Mouse (Mus musculus): ENCODE results near the gene Syngr2. TPM values are rescaled to one million over a fixed set of nuclear protein-coding genes. Genes with fewer than 3 reads are reported as not detected.
"Not testable (repeated sequence)": the region's sequence is repeated elsewhere in the genome, so short reads cannot be mapped to it uniquely, and the experiment has no call there.

Syngr2 gene
- total RNA-seq, 2 experiments from 2014 or later: 11.9 to 13.0 TPM

GRCm38 (mm10) chr11:117798160-117798541 is 11.3 kb upstream of the Syngr2 start:
- intact Hi-C loops (cut with DNase I): no loop called here

GRCm38 (mm10) chr11:117799174-117799573 is 10.3 kb upstream of the Syngr2 start:
- no peak for DNase-seq (ENCODE audit: low spot score in 2 of 2)
- intact Hi-C loops (cut with DNase I): no loop called here

More at GRCm38 (mm10) chr11:117798160-117798541, 11.3 kb upstream of the Syngr2 start:
- no peak for DNase-seq (ENCODE audit: low spot score in 2 of 2)

GRCm38 (mm10) chr11:117800038-117800437 is 9.4 kb upstream of the Syngr2 start:
- no peak for DNase-seq (ENCODE audit: low spot score in 2 of 2)
- intact Hi-C loops (cut with DNase I): no loop called here

GRCm38 (mm10) chr11:117801650-117802049 is 7.8 kb upstream of the Syngr2 start:
- DNase-seq (ENCODE audit: low spot score in 2 of 2): no peak
- intact Hi-C loops (cut with DNase I): no loop called here

- intact Hi-C loops (cut with DNase I): no loop called here
- DNase-seq (ENCODE audit: low spot score in 2 of 2): no peak
Measured at GRCm38 (mm10) chr11:117803166-117803688, 6.2 kb upstream of the Syngr2 start.

GRCm38 (mm10) chr11:117806781-117807180 is 2.7 kb upstream of the Syngr2 start:
- intact Hi-C loops (cut with DNase I): no loop called here
- DNase-seq (ENCODE audit: low spot score in 2 of 2): no peak

- intact Hi-C loops (cut with DNase I): no loop called here
- peak; percentile 62 to 78 for DNase-seq (ENCODE audit: low spot score in 2 of 2)
Measured at GRCm38 (mm10) chr11:117810401-117811046, 1.1 kb downstream of the Syngr2 start.

GRCm38 (mm10) chr11:117813867-117814266 is 4.4 kb downstream of the Syngr2 start:
- intact Hi-C loops (cut with DNase I): no loop called here

GRCm38 (mm10) chr11:117814704-117815366 is 5.4 kb downstream of the Syngr2 start:
- intact Hi-C loops (cut with DNase I): no loop called here

More at GRCm38 (mm10) chr11:117813867-117814266, 4.4 kb downstream of the Syngr2 start:
- no peak for DNase-seq (ENCODE audit: low spot score in 2 of 2)

GRCm38 (mm10) chr11:117815850-117816249 is 6.4 kb downstream of the Syngr2 start:
- intact Hi-C loops (cut with DNase I); DNase-seq (ENCODE audit: low spot score in 2 of 2): not testable (repeated sequence)

More at GRCm38 (mm10) chr11:117814704-117815366, 5.4 kb downstream of the Syngr2 start:
- no peak for DNase-seq (ENCODE audit: low spot score in 2 of 2)

GRCm38 (mm10) chr11:117816389-117816996 is 7.0 kb downstream of the Syngr2 start:
- intact Hi-C loops (cut with DNase I): no loop called here
- DNase-seq (ENCODE audit: low spot score in 2 of 2): no peak

GRCm38 (mm10) chr11:117819095-117819494 is 9.6 kb downstream of the Syngr2 start:
- intact Hi-C loops (cut with DNase I): no loop called here
- DNase-seq (ENCODE audit: low spot score in 2 of 2): no peak

GRCm38 (mm10) chr11:117820173-117820572 is 10.7 kb downstream of the Syngr2 start:
- intact Hi-C loops (cut with DNase I): loop anchor here (5.0 kb wide), 4 partner anchors 68 to 453 kb away; no protein-coding TSS in a partner anchor
- no peak for DNase-seq (ENCODE audit: low spot score in 2 of 2)

- intact Hi-C loops (cut with DNase I): loop anchor here (5.0 kb wide), 4 partner anchors 70 to 455 kb away; no protein-coding TSS in a partner anchor
Measured at GRCm38 (mm10) chr11:117821868-117822267, 12.4 kb downstream of the Syngr2 start.

GRCm38 (mm10) chr11:117822728-117823241 is 13.3 kb downstream of the Syngr2 start:
- intact Hi-C loops (cut with DNase I): loop anchor here (5.0 kb wide), 4 partner anchors 70 to 455 kb away; no protein-coding TSS in a partner anchor
- DNase-seq (ENCODE audit: low spot score in 2 of 2): no peak

More at GRCm38 (mm10) chr11:117821868-117822267, 12.4 kb downstream of the Syngr2 start:
- no peak for DNase-seq (ENCODE audit: low spot score in 2 of 2)

GRCm38 (mm10) chr11:117823411-117823810 is 13.9 kb downstream of the Syngr2 start:
- DNase-seq (ENCODE audit: low spot score in 2 of 2): no peak
- intact Hi-C loops (cut with DNase I): loop anchor here (5.0 kb wide), 4 partner anchors 71 to 456 kb away; no protein-coding TSS in a partner anchor

GRCm38 (mm10) chr11:117824060-117824969 is 14.8 kb downstream of the Syngr2 start:
- peak; percentile 88 for DNase-seq (ENCODE audit: low spot score in 2 of 2)
- intact Hi-C loops (cut with DNase I): loop anchor here (2.0 to 5.0 kb wide), 5 partner anchors 34 to 457 kb away; no protein-coding TSS in a partner anchor

- peak; percentile 64 to 71 for DNase-seq (ENCODE audit: low spot score in 2 of 2)
- intact Hi-C loops (cut with DNase I): loop anchor here (2.0 kb wide), 1 partner anchor 35 kb away; no protein-coding TSS in a partner anchor
Measured at GRCm38 (mm10) chr11:117825333-117826101, 16.0 kb downstream of the Syngr2 start, which contains the start of the genes Afmid and Tk1. Gene Afmid (plus strand): TSS chr11:117825924. Gene Tk1 (minus strand): TSS chr11:117826092.

Measured in left cerebral cortex, postnatal 14 days (tissue).